Mouse (Mus musculus) brain, embryonic 14.5 days (tissue): ENCODE data around the gene Zfp882. TPM values are rescaled to one million over a fixed set of nuclear protein-coding genes. Genes with fewer than 3 reads are reported as not detected.
"Not testable (repeated sequence)": the region's sequence is repeated elsewhere in the genome, so short reads cannot be mapped to it uniquely, and the experiment has no call there.

ENCODE experiments used
- DNase-seq: peaks from one replicate; pipeline ENCODE4 v3.0.0-alpha.2; 2011; ENCODE audit warnings: low read depth
- CTCF ChIP-seq: fragments of 200-500 bp; IDR thresholded peaks from 2 replicates; pipeline ENCODE4 v1.5.1; 2012; ENCODE audit warnings: inconsistent platforms, mild to moderate bottlenecking, moderate library complexity, borderline replicate concordance; ENCODE audit not compliant: insufficient read depth, insufficient read length; ENCODE audit errors: extremely low read depth
- POLR2A ChIP-seq: fragments of 200-500 bp; IDR thresholded peaks from 2 replicates; pipeline ENCODE4 v1.6.1; 2012; ENCODE audit warnings: mild to moderate bottlenecking, inconsistent platforms, borderline replicate concordance; ENCODE audit not compliant: poor library complexity, insufficient read depth, insufficient read length, severe bottlenecking; ENCODE audit errors: extremely low read depth
- polyA plus RNA-seq: library from polyadenylated mRNA; depleted of rRNA; stranded (reverse); fragments of >200 nt; gene quantifications from 2 replicates; pipeline ENCODE4 v1.2.3, GENCODE M21; 2012

Gene Zfp882
- polyA plus RNA-seq, 1 experiment, result 13.1 TPM

- TF ChIP-seq POLR2A (no peak), CTCF (no peak)
- DNase-seq, result peak; percentile 2
These were observed 19.4 kb downstream of the Zfp882 start for GRCm38 (mm10) chr8:71927779-71928178.

GRCm38 (mm10) chr8:71938037-71938436 is 29.6 kb downstream of the Zfp882 start:
- not testable (repeated sequence) for DNase-seq

- DNase-seq, result no peak
These were observed 32.1 kb downstream of the Zfp882 start for GRCm38 (mm10) chr8:71940293-71941208.

GRCm38 (mm10) chr8:71941776-71942175 is 33.4 kb downstream of the Zfp882 start:
- DNase-seq, result no peak
- TF ChIP-seq CTCF, result no peak
- TF ChIP-seq POLR2A, result no peak

More at GRCm38 (mm10) chr8:71940293-71941208, 32.1 kb downstream of the Zfp882 start:
- TF ChIP-seq CTCF (no peak), POLR2A (no peak)

GRCm38 (mm10) chr8:71948624-71949023 is 40.2 kb downstream of the Zfp882 start:
- TF ChIP-seq POLR2A, result no peak
- TF ChIP-seq CTCF, result no peak
- no peak for DNase-seq

- peak; percentile 99 for DNase-seq
- TF ChIP-seq POLR2A (peak; percentile 39; the same call in 1 of the 2 replicates), CTCF (no peak)
These were observed 42.2 kb downstream of the Zfp882 start, which contains the start of gene Zfp961 for GRCm38 (mm10) chr8:71950482-71951221. Gene Zfp961 (plus strand): TSS chr8:71951038.

GRCm38 (mm10) chr8:71951436-71952161 is 43.2 kb downstream of the Zfp882 start:
- DNase-seq, result peak; percentile 50
- TF ChIP-seq POLR2A (no peak), CTCF (no peak)

GRCm38 (mm10) chr8:71952489-71952888 is 44.1 kb downstream of the Zfp882 start:
- no peak for TF ChIP-seq CTCF
- TF ChIP-seq POLR2A, result no peak
- DNase-seq, result no peak

GRCm38 (mm10) chr8:71952961-71953700 is 44.7 kb downstream of the Zfp882 start:
- DNase-seq, result not testable (repeated sequence)

- no peak for DNase-seq
- no peak for TF ChIP-seq CTCF
- TF ChIP-seq POLR2A, result no peak
These were observed 46.3 kb downstream of the Zfp882 start for GRCm38 (mm10) chr8:71954666-71955065.

- no peak for DNase-seq
- TF ChIP-seq POLR2A (no peak), CTCF (no peak)
These were observed 52.1 kb downstream of the Zfp882 start for GRCm38 (mm10) chr8:71960483-71960882.

- DNase-seq, result no peak
- TF ChIP-seq POLR2A, result no peak
- TF ChIP-seq CTCF, result no peak
These were observed 53.4 kb downstream of the Zfp882 start for GRCm38 (mm10) chr8:71961796-71962195.
